Mouse (Mus musculus) forebrain, embryonic 11.5 days (tissue): ENCODE data around the gene Adprhl2. TPM values are rescaled to one million over a fixed set of nuclear protein-coding genes. Genes with fewer than 3 reads are reported as not detected.

Source experiments
- ATAC-seq: fragments of 200-750 bp; cut with Nextera tagmentation; replicated peaks from 2 replicates; pipeline ENCODE4 v1.8.0; 2017; ENCODE audit warnings: moderate TSS enrichment; ENCODE audit not compliant: low FRiP score
- DNase-seq: peaks from one replicate; pipeline ENCODE4 v3.0.0-alpha.2; 2017; ENCODE audit warnings: low spot score
- H3K27ac ChIP-seq: fragments of 300-500 bp; sonication (generic); 2 replicates; pipeline ENCODE4 v1.5.1; 2014; ENCODE audit warnings: low read depth, low read length
- H3K27me3 ChIP-seq: fragments of 300-500 bp; sonication (generic); 2 replicates; pipeline ENCODE4 v1.6.1; 2014; ENCODE audit warnings: mild to moderate bottlenecking, low read length, mixed read lengths; ENCODE audit not compliant: control insufficient read depth, insufficient read depth
- H3K36me3 ChIP-seq: fragments of 300-500 bp; sonication (generic); 2 replicates; pipeline ENCODE4 v1.6.1; 2014; ENCODE audit warnings: mild to moderate bottlenecking, low read length, moderate library complexity, mixed read lengths; ENCODE audit not compliant: control insufficient read depth, insufficient read depth
- H3K4me1 ChIP-seq: fragments of 300-500 bp; sonication (generic); replicated peaks from 2 replicates; pipeline ENCODE4 v1.6.1; 2014; ENCODE audit warnings: low read length, mixed read lengths; ENCODE audit not compliant: control insufficient read depth, insufficient read depth
- H3K4me2 ChIP-seq: fragments of 300-500 bp; sonication (generic); 2 replicates; pipeline ENCODE4 v1.6.1; 2014; ENCODE audit warnings: low read depth, mild to moderate bottlenecking, low read length, moderate library complexity, mixed read lengths; ENCODE audit not compliant: severe bottlenecking
- H3K4me3 ChIP-seq: fragments of 300-500 bp; sonication (generic); 2 replicates; pipeline ENCODE4 v1.5.1; 2014; ENCODE audit warnings: low read depth, low read length
- H3K9ac ChIP-seq: fragments of 300-500 bp; sonication (generic); 2 replicates; pipeline ENCODE4 v1.6.1; 2014; ENCODE audit warnings: low read length
- H3K9me3 ChIP-seq: fragments of 300-500 bp; sonication (generic); 2 replicates; pipeline ENCODE4 v1.6.1; 2016; ENCODE audit warnings: low read length, mixed read lengths; ENCODE audit not compliant: control insufficient read depth
- WGBS: fragments of 180-500 bp; shearing (Covaris S2); extraction: QIAGEN DNeasy Blood & Tissue Kit; methylation state at CpG from one replicate; pipeline ENCODE4 v1.1.7; 2014; 5-methylcytosine and 5-hydroxymethylcytosine counted together
- polyA plus RNA-seq: library from polyadenylated mRNA; unstranded; fragments of >200 nt; fragmentation: Nextera tagmentation; extraction: Ambion mirVana; gene quantifications from 2 replicates; pipeline ENCODE4 v1.2.1, GENCODE M21; 2014

Gene Adprhl2
- 66.5 and 70.7 TPM in 2 replicates for polyA plus RNA-seq

- Histone ChIP-seq H3K9me3 (no peaks in the 10 kb centered on the region), H3K9ac (peak within 1 kb of the TSS; percentile 84), H3K4me2 (peak within 1 kb of the TSS; percentile 62), H3K36me3 (peaks cover 3% of the 10 kb centered on the region), H3K27ac (peak within 1 kb of the TSS; percentile 50; the same call in 1 of the 2 replicates), H3K4me3 (peak within 1 kb of the TSS; percentile 84), H3K4me1 (peaks cover 6% of the 10 kb centered on the region; the same call in 1 of the 2 replicates), H3K27me3 (peaks cover 14% of the 10 kb centered on the region; the same call in 1 of the 2 replicates)
- peak; percentile 85 for ATAC-seq
- WGBS: under 1% methylated on average over 79 of the region's 80 CpGs
- DNase-seq: peak; percentile 100
Measured at GRCm38 (mm10) chr4:126321111-126321853, at the start of gene Adprhl2. Adprhl2 (minus strand) TSS chr4:126321703.

GRCm38 (mm10) chr4:126360069-126360468 is 38.6 kb upstream of the Adprhl2 start:
- Histone ChIP-seq H3K9ac (no peak overlapping the region), H3K4me3 (no peak overlapping the region), H3K27me3 (no peaks in the 10 kb centered on the region), H3K9me3 (no peaks in the 10 kb centered on the region), H3K4me1 (no peaks in the 10 kb centered on the region), H3K4me2 (no peak overlapping the region), H3K36me3 (peaks cover 3% of the 10 kb centered on the region; the same call in 1 of the 2 replicates), H3K27ac (no peak overlapping the region)
- DNase-seq (no peak), ATAC-seq (no peak)
- WGBS: 97% methylated on average over 1 of the region's 1 CpGs

DNA sequence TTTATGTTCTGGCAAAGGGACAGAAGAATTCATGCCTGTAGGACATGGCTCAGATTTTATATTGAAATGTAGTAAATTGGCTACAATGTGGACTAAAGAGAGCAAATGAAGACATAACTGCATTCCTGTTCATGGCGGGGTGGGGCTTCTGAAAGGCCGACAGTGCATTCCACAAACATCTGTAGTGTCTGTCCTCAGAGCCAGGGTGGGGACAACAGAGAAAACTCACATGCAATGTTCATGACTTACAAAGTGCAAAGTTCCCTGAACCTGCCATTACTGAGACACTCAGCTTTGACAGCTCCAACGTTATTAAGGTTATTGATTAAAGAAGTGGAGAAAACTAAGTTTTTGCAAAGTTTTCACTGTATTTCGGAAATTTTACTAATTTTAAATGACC is 21.9 kb upstream of the Adprhl2 start:
- WGBS: 86% methylated on average over 4 of the region's 4 CpGs
- H3K4me2 ChIP-seq: no peak overlapping the region
- no peaks in the 10 kb centered on the region for H3K36me3 ChIP-seq
- ATAC-seq (no peak), DNase-seq (no peak)
- no peak overlapping the region for H3K9ac ChIP-seq
- H3K4me1 ChIP-seq: no peaks in the 10 kb centered on the region
- H3K27ac ChIP-seq: no peak overlapping the region
- no peak overlapping the region for H3K4me3 ChIP-seq
- H3K27me3 ChIP-seq: no peaks in the 10 kb centered on the region
- no peaks in the 10 kb centered on the region for H3K9me3 ChIP-seq

GRCm38 (mm10) chr4:126339461-126339860 is 18.0 kb upstream of the Adprhl2 start:
- Histone ChIP-seq H3K9ac (no peak overlapping the region), H3K4me1 (no peaks in the 10 kb centered on the region), H3K27ac (no peak overlapping the region), H3K36me3 (no peaks in the 10 kb centered on the region), H3K9me3 (no peaks in the 10 kb centered on the region), H3K4me2 (no peak overlapping the region), H3K4me3 (no peak overlapping the region), H3K27me3 (no peaks in the 10 kb centered on the region)
- DNase-seq (no peak), ATAC-seq (no peak)
- WGBS: 71% methylated on average over 4 of the region's 4 CpGs

- no peak overlapping the region for H3K4me3 ChIP-seq
- no peak overlapping the region for H3K27ac ChIP-seq
- DNase-seq: no peak
- H3K4me1 ChIP-seq: no peaks in the 10 kb centered on the region
- no peaks in the 10 kb centered on the region for H3K9me3 ChIP-seq
- 45% methylated on average over 3 of the region's 3 CpGs for WGBS
- no peaks in the 10 kb centered on the region for H3K36me3 ChIP-seq
- H3K9ac ChIP-seq: no peak overlapping the region
- H3K27me3 ChIP-seq: no peaks in the 10 kb centered on the region
- H3K4me2 ChIP-seq: no peak overlapping the region
- ATAC-seq: no peak
Measured at GRCm38 (mm10) chr4:126332358-126332757, 10.9 kb upstream of the Adprhl2 start.

- no peak for DNase-seq
- no peak overlapping the region for H3K27ac ChIP-seq
- H3K36me3 ChIP-seq: no peaks in the 10 kb centered on the region
- H3K27me3 ChIP-seq: no peaks in the 10 kb centered on the region
- ATAC-seq: no peak
- WGBS: 81% methylated on average over 1 of the region's 1 CpGs
- no peak overlapping the region for H3K9ac ChIP-seq
- no peak overlapping the region for H3K4me3 ChIP-seq
- H3K9me3 ChIP-seq: no peaks in the 10 kb centered on the region
- H3K4me2 ChIP-seq: no peak overlapping the region
- H3K4me1 ChIP-seq: no peaks in the 10 kb centered on the region
Measured at GRCm38 (mm10) chr4:126331751-126332150, 10.2 kb upstream of the Adprhl2 start.

DNA sequence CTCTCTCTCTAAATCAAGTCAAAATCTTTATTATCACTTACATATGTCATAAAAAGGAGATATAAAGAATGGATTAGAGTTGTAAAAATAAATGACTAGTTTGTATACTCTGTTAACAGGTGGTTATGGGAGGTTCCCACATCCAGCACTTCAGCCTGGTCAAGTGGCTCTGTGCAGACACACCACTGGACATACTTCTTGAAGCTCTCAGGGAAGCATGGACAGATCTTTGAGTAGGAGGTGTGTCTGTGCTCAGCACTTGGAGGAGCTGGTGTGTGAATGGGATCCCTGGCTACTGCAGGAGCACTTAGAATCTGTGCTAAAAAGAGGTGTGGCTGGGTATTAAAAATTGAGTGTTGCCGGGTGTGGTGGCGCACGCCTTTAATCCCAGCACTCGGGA is 8.8 kb upstream of the Adprhl2 start:
- no peaks in the 10 kb centered on the region for H3K36me3 ChIP-seq
- H3K4me2 ChIP-seq: no peak overlapping the region
- H3K4me1 ChIP-seq: no peaks in the 10 kb centered on the region
- DNase-seq (no peak), ATAC-seq (no peak)
- peaks cover 3% of the 10 kb centered on the region; the same call in 1 of the 2 replicates for H3K27me3 ChIP-seq
- H3K27ac ChIP-seq: no peak overlapping the region
- H3K9ac ChIP-seq: no peak overlapping the region
- no peak overlapping the region for H3K4me3 ChIP-seq
- no peaks in the 10 kb centered on the region for H3K9me3 ChIP-seq
- WGBS: 98% methylated on average over 4 of the region's 4 CpGs

GRCm38 (mm10) chr4:126326036-126326435 is 4.5 kb upstream of the Adprhl2 start:
- no peak overlapping the region for H3K4me3 ChIP-seq
- no peaks in the 10 kb centered on the region for H3K36me3 ChIP-seq
- H3K4me1 ChIP-seq: 0 out of 2 replicates have a peak, but pooled peaks cover 4% of the 10 kb centered on the region
- H3K4me2 ChIP-seq: no peak overlapping the region
- no peak overlapping the region for H3K27ac ChIP-seq
- 19% methylated on average over 6 of the region's 6 CpGs for WGBS
- peaks cover 14% of the 10 kb centered on the region; the same call in 1 of the 2 replicates for H3K27me3 ChIP-seq
- no peak overlapping the region for H3K9ac ChIP-seq
- ATAC-seq: no peak
- no peak for DNase-seq
- no peaks in the 10 kb centered on the region for H3K9me3 ChIP-seq
